Mouse (Mus musculus) megakaryocyte, embryonic 14.5 days (primary cell): Measurements from ENCODE around the gene Tcf25. TPM values are rescaled to one million over a fixed set of nuclear protein-coding genes. Genes with fewer than 3 reads are reported as not detected.
A peak's percentile ranks its signal among the peaks of the same experiment; 100 is the strongest.

Source experiments
- H3K27me3 ChIP-seq: replicated peaks from 2 replicates; pipeline ENCODE3; 2012; ENCODE audit warnings: inconsistent platforms
- H3K36me3 ChIP-seq: replicated peaks from 2 replicates; pipeline ENCODE3; 2012; ENCODE audit warnings: low read length, inconsistent platforms, mixed read lengths
- H3K4me1 ChIP-seq: 2 replicates; pipeline ENCODE4 v1.6.1; 2012; ENCODE audit warnings: inconsistent platforms
- H3K4me3 ChIP-seq: replicated peaks from 2 replicates; pipeline ENCODE3; 2012; ENCODE audit warnings: moderate library complexity, mild to moderate bottlenecking, inconsistent platforms
- H3K9me3 ChIP-seq: 2 replicates; pipeline ENCODE4 v1.6.1; 2012; ENCODE audit warnings: inconsistent platforms
- FLI1 ChIP-seq: IDR thresholded peaks from 2 replicates; pipeline ENCODE4 v1.6.1; 2012; ENCODE audit warnings: low read length, inconsistent platforms, mixed read lengths
- GATA1 ChIP-seq: IDR thresholded peaks from 3 replicates; pipeline ENCODE4 v1.6.1; 2012; ENCODE audit warnings: mixed read lengths, low read length, inconsistent platforms, borderline replicate concordance
- polyA plus RNA-seq: library from polyadenylated mRNA; stranded (reverse); fragments of >175 nt; gene quantifications from 2 replicates; pipeline ENCODE4 v1.2.3, GENCODE M21; 2012; ENCODE audit warnings: low replicate concordance; ENCODE audit not compliant: insufficient read depth

Tcf25 gene
- polyA plus RNA-seq, 1 experiment = 108 TPM

DNA sequence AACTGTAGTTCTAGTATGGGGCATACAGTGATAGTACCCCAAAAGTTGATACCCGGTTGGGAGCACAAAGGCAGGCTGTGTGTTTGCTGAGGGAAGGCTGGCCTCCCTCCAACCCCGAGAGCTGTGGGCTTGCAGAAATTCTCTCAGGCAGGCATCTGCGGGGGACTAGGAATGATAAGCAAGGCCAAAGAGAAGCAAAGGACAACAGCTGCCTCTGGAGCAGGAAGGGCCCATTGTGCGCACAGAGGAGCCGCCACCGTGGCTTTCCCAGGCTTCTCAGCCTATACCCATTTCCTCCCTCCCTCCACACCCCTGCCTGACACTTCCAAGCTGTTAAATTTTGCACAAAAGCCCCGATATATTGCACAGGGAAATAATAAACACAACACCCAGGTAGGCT, 39.7 kb upstream of the Tcf25 start:
- H3K4me1 ChIP-seq = peaks cover 42% of the 10 kb centered on the region

GRCm38 (mm10) chr8:123334467-123334866, 39.1 kb upstream of the Tcf25 start:
- no peak overlapping the region for H3K4me3 ChIP-seq

More for the DNA sequence above, 39.7 kb upstream of the Tcf25 start:
- H3K4me3 ChIP-seq = no peak overlapping the region
- no peaks in the 10 kb centered on the region for H3K9me3 ChIP-seq
- no peaks in the 10 kb centered on the region for H3K36me3 ChIP-seq
- peaks cover 84% of the 10 kb centered on the region for H3K27me3 ChIP-seq
- TF ChIP-seq GATA1 (no peak), FLI1 (no peak)

GRCm38 (mm10) chr8:123337475-123337874, 36.1 kb upstream of the Tcf25 start:
- peaks cover 7% of the 10 kb centered on the region for H3K9me3 ChIP-seq
- peaks cover 31% of the 10 kb centered on the region for H3K4me1 ChIP-seq
- no peaks in the 10 kb centered on the region for H3K36me3 ChIP-seq
- TF ChIP-seq GATA1 (no peak), FLI1 (no peak)
- peaks cover 60% of the 10 kb centered on the region for H3K27me3 ChIP-seq
- H3K4me3 ChIP-seq = no peak overlapping the region

More at GRCm38 (mm10) chr8:123334467-123334866, 39.1 kb upstream of the Tcf25 start:
- Histone ChIP-seq H3K27me3 (peaks cover 79% of the 10 kb centered on the region), H3K36me3 (no peaks in the 10 kb centered on the region), H3K4me1 (peaks cover 36% of the 10 kb centered on the region), H3K9me3 (no peaks in the 10 kb centered on the region)
- no peak for TF ChIP-seq FLI1
- no peak for TF ChIP-seq GATA1

DNA sequence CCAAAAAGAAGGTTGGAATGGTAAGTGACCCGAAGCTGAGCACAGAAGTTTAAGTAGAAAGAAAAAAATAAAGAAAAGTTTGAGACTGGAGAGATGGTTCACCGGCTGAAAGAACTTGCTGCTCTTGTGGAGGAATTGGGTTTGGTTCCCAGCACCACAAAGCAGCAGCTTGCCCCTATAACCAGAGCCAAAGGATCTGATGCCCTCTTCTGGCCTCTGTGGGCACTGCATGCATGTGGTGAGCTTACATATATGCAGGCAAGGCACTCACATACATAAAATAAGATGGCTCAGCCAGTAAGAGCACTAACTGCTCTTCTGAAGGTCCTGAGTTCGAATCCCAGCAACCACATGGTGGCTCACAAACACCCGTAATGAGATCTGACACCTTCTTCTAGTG, 33.5 kb upstream of the Tcf25 start:
- TF ChIP-seq GATA1 (no peak), FLI1 (no peak)
- Histone ChIP-seq H3K27me3 (peaks cover 51% of the 10 kb centered on the region), H3K36me3 (no peaks in the 10 kb centered on the region), H3K4me3 (no peak overlapping the region), H3K4me1 (peaks cover 28% of the 10 kb centered on the region), H3K9me3 (peaks cover 7% of the 10 kb centered on the region)

DNA sequence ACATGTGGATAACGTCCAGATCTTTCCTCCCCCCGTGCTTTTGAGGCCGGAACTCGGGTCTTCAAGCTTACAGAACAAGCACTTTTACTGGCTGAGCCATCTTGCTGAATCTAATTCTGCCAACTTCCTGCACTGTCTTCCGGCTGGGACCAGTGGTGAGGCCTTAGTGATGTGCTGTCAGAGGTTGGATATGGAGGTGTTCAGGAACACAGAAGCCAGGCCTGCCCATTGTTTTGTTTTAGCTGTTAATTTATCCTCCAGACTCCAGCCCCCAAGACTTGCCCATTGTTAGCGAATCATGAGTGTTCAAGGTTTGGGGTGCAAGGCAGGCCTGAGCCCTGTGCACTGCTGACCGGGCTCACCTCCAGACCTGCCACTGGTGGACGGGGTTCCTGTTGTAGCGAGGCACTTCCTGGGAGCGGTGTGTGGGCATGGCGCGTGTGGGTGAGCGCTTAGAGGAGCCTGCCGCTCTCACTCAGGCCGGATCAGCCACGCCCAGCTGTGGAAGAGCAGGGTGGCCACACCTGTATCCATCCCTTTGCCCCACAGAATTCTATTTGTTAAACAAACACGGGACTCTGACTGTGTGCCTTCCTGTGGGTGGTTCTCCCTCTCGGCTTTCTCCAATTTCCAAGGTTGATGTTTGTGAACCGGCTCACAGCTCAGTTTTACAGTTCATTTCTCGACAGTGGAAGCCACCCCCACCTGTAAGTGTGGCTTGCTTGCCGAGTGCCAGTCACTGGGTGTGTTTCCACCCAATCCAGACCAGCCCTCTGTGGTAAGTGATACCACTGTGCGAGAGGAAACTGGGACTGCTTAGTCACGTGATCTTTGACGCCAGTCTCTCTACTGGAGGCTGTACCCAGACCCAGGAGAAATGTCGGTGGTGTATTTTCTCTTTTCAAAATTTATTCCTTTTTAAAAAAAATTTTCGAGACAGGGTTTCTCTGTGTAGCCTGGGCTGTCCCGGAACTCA, 32.2 kb upstream of the Tcf25 start:
- peaks cover 50% of the 10 kb centered on the region for H3K27me3 ChIP-seq
- peak overlapping the region; percentile 2 for H3K4me3 ChIP-seq
- peaks cover 33% of the 10 kb centered on the region for H3K4me1 ChIP-seq
- H3K36me3 ChIP-seq = no peaks in the 10 kb centered on the region
- peaks cover 7% of the 10 kb centered on the region for H3K9me3 ChIP-seq
- TF ChIP-seq GATA1 = no peak
- no peak for TF ChIP-seq FLI1

DNA sequence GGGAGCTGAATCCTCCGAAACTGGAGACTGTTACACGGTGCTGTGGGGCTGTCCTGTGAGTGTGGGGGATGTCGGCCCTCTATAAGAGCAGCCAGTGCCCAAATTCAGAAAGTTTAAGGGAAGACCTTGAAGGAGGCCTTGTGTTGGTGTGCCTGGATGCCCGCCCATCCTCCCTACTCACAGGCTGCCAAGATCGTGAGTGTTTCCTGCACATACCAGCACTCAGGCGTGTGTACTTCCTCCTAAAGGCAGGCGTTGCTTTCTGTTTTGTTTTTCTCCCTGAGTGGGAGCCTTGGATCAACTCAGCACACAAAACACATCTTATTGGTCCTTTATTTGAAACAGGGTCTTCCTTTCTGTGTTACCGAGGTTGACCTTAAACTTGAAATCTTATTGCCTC, 31.3 kb upstream of the Tcf25 start:
- peaks cover 7% of the 10 kb centered on the region for H3K9me3 ChIP-seq
- peak overlapping the region; percentile 75 for H3K4me3 ChIP-seq
- no peaks in the 10 kb centered on the region for H3K36me3 ChIP-seq
- peaks cover 43% of the 10 kb centered on the region for H3K27me3 ChIP-seq
- TF ChIP-seq FLI1 = no peak
- TF ChIP-seq GATA1 = no peak
- H3K4me1 ChIP-seq = peaks cover 33% of the 10 kb centered on the region

DNA sequence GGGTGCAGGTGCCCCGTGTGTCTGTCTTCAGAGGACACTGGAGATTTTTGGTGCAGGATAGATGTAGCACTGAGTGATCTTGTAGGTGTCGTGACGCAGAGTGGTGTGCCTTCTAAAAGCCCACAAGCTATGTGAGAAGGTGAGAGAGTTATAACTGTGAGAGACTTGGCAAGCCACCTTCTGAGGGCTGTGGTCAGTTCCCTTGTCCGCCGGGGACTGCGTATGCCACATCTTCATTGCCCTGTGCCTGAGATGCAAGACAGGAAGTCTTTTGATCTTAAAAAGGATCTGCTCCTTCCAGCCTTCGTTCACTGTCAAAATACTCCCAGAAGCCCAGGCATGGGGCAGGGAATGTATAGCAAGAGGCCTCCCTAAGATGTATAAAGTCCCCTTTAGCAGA, 30.6 kb upstream of the Tcf25 start:
- Histone ChIP-seq H3K36me3 (no peaks in the 10 kb centered on the region), H3K27me3 (peaks cover 41% of the 10 kb centered on the region), H3K4me1 (peaks cover 33% of the 10 kb centered on the region), H3K4me3 (no peak overlapping the region), H3K9me3 (peaks cover 7% of the 10 kb centered on the region)
- no peak for TF ChIP-seq FLI1
- no peak for TF ChIP-seq GATA1

- Histone ChIP-seq H3K9me3 (peaks cover 7% of the 10 kb centered on the region), H3K27me3 (peaks cover 43% of the 10 kb centered on the region), H3K4me1 (peaks cover 33% of the 10 kb centered on the region), H3K36me3 (no peaks in the 10 kb centered on the region), H3K4me3 (peak overlapping the region; percentile 9)
- TF ChIP-seq FLI1 (no peak), GATA1 (no peak)
These were observed 30.1 kb upstream of the Tcf25 start for GRCm38 (mm10) chr8:123343422-123343821.

DNA sequence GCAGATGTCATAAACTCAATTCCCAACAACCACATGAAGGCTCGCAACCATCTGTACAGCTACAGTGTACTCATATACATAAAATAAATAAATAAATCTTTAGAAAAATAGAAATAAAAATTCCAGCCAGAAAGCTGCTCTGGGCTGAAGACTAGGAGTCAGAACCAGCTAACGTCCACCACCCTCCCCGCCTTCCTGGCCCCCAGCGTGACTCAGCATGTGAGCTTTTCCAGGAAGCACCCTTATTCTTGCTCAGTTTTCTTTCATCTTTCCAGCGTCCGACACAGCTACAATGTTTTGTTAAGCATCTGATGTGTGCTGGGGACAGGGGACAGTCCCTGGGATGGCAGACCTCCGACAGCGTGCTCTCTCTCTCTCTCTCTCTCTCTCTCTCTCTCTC, 28.4 kb upstream of the Tcf25 start:
- H3K9me3 ChIP-seq = peaks cover 3% of the 10 kb centered on the region
- TF ChIP-seq GATA1 (no peak), FLI1 (no peak)
- H3K27me3 ChIP-seq = peaks cover 53% of the 10 kb centered on the region
- H3K36me3 ChIP-seq = no peaks in the 10 kb centered on the region
- peaks cover 33% of the 10 kb centered on the region for H3K4me1 ChIP-seq
- H3K4me3 ChIP-seq = no peak overlapping the region

- H3K27me3 ChIP-seq = peaks cover 60% of the 10 kb centered on the region
- H3K4me1 ChIP-seq = peaks cover 32% of the 10 kb centered on the region
- TF ChIP-seq GATA1 = no peak
- TF ChIP-seq FLI1 = no peak
- H3K36me3 ChIP-seq = no peaks in the 10 kb centered on the region
- peaks cover 2% of the 10 kb centered on the region; the same call in 1 of the 2 replicates for H3K9me3 ChIP-seq
- no peak overlapping the region for H3K4me3 ChIP-seq
These were observed 27.7 kb upstream of the Tcf25 start for GRCm38 (mm10) chr8:123345856-123346255.
